Mouse (Mus musculus): ENCODE results near the gene Usp21.

DNA sequence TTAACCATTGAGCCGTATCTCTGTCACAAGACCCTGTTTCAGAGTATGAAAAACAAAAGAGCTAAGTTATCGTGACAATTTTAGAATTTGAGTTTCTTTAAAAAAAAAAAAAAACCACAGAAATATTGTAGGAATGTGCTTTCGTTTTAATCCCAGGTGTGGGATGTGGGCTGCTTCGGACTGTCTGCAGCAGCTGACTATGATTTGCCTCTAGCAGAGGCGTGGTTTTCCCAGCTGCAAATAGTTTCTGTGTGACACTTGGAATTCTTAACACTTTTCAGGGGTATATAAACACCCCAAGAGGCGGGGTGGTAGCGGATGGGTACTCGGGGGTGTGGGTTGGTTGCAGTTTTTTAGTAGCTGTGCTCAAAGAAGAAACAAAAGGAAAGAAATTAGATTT is 42.4 kb downstream of the Usp21 start:
- no peak for TF ChIP-seq CTCF (IDR thresholded peaks at IDR 0.05; ENCODE audit: low read depth)
- no peak for TF ChIP-seq EP300 (IDR thresholded peaks at IDR 0.05; ENCODE audit: low read depth)
